Mouse (Mus musculus) bone marrow, adult 2 months (tissue): ENCODE measurements around the gene Ppp2r5b.

ENCODE experiments used
- CTCF ChIP-seq: fragments of 200-500 bp; IDR thresholded peaks from 2 replicates; pipeline ENCODE4 v1.5.1; 2011; ENCODE audit warnings: low read length, control low read depth; ENCODE audit not compliant: control insufficient read depth, insufficient read depth
- POLR2A ChIP-seq: fragments of 200-500 bp; IDR thresholded peaks from 2 replicates; pipeline ENCODE4 v1.6.1; 2011; ENCODE audit warnings: low read depth, mild to moderate bottlenecking, control low read depth, low read length, borderline replicate concordance; ENCODE audit not compliant: control insufficient read depth

GRCm38 (mm10) chr19:6272053-6272452, 36.4 kb upstream of the Ppp2r5b start:
- TF ChIP-seq CTCF (no peak), POLR2A (no peak)
